Mouse (Mus musculus) left cerebral cortex, adult 9 months (tissue): Measurements from ENCODE around the gene Xaf1.

Experiments
- DNase-seq, 2 experiments: peaks; one replicate each; pipeline ENCODE4 v3.0.0; 2022; ENCODE audit warnings: low spot score in 2 of 2

The Xaf1 gene

DNA sequence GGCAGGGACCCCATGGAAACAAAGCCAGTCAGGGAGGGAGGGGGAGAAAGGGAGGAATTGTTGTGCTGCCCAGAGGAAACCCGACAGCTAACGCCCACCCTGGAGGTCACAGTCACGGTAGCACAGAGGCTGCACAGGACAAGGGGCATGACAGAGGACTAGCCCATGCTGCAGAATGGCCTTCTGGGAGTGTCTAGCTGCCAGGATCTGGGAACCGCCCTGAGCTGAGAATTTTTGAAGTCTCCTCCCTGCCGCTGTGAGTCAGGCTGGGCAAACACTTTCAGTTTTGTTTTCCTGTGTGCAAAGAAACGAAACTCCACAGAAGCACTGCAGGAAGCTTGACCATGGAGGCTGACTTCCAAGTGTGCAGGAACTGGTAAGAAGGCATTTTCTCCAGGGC, at the start of gene Xaf1:
Xaf1 (plus strand) TSS at position 296 of the 400 bp plus-strand sequence.
- DNase-seq = peak in 1 of 2 experiments; percentile 50

DNA sequence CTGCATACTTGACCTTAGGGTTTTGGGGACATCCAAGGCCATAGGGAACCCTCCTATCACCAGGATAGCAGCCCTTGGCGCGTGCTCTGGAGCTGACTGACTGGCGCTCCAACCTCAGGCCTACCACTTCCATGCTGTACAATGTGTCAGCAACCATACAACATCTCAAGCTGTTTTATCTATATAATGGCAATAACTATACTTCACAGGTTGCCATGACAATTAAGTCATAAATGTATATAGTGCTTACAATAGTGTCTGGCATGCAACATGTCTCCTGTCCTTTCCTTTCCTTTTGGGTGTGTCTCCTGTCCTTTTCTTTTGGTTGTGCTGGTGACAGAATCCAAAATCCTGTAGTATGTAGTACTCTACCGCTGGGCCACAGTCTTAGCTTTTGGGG, 45.8 kb upstream of the Xaf1 start:
- no peak for DNase-seq

DNA sequence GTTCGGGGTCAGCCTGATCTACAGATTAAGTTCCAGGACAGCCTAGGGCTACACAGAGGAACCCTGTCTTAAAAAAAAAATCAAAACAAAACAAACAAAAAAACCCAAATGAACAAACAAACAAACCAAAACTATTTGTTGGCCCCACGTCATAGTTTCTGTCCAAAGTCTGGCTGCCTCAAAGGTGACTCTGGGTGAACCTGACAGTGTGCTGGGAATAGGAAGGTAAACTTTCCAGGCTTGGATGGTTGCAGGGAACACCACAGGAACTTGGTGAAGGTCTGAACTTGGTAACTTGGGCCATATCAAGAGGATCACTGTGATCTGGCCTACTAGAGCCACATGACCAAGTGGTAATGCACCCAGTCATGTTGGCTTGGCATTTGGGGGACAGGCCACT, 45.0 kb upstream of the Xaf1 start:
- DNase-seq = no peak

DNA sequence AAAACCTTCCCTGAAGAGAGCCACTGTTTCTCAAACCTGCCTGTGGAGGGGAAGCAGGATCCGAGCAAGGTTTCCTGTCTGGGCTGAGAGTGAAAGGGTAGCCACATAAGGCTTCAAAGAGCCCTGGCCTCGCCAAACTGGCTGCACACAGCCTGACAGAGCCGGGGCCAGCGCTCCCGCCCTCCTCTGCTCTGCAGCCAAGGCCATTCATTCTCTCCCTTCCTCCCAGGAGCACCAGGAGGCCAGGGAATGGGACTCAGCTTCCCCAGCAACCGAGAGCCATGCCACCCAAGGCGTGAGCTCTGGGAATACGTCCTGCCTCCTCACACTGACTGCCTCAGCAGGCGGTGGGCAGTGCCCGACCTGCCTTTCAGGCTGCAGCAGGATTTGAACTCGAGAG, 35.9 kb upstream of the Xaf1 start:
- peak in 1 of 2 experiments; percentile 37 for DNase-seq

DNA sequence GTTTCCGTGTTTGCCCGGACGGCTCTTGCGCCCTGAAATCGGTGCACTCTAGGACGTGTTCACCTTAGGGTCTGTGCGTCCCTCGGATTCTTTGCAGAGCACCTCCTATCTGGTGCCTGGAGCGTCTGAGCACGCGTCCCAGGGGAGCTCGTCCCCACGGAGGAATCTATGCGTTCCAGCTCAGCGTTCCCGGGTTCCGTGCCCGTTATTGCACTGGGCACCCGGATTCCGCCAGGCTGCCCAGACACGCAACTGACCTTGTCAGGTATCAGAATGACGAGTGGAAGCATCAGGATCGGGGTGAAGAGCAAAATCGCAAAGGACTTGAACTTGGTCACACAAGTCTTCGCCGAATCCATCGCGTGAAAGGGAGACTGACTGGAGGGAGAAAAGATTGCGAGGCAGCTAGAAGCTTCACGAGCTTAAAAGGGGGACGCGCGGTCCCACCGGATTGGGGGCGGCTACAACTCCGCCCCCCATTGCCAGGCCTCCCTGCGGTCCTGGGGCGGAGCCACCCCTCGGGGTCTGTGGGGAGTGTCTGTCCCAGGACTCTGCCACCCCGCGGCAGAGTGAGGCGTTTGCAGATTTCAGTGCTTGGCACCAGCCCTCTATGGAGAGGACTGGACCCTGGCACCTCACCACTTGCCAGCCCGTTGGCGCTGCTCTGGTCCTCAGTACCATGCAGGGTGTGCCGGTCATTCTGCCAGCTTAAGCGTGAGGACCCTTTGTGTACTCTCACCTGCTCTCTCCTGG, 35.0 kb upstream of the Xaf1 start:
- peak in 1 of 2 experiments; percentile 48 for DNase-seq

DNA sequence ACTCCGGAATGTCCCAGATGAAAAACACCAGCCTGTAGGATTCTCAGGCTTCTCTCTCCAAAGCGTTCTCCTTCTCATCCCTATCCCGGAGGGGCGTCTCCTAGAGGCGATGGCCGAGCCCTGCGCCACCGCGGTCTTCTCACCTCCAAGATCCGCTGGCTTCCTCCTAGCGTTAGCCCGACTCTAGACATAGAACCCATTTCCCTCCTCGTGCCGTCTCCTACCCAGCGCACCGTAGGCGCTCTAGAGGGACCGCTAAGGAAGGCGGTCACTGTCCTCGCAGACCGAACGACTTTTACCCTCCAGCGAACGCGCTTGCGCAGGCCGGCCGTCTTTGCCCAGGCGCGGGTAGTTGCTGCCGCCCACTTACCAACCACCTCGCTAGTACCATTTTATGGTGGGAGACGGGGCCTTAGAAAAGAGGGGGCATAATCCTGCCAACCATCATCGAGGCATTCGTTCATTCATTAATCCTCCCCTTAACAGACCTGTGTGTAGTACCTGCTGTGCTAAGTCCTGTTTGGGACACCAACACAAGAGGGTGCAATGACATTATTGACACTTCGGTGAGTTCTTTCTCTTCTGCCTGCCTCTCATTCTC, 34.4 kb upstream of the Xaf1 start, which contains the start of gene Slc13a5:
Slc13a5 (minus strand) TSS at position 263 of the 601 bp plus-strand sequence.
- no peak for DNase-seq

DNA sequence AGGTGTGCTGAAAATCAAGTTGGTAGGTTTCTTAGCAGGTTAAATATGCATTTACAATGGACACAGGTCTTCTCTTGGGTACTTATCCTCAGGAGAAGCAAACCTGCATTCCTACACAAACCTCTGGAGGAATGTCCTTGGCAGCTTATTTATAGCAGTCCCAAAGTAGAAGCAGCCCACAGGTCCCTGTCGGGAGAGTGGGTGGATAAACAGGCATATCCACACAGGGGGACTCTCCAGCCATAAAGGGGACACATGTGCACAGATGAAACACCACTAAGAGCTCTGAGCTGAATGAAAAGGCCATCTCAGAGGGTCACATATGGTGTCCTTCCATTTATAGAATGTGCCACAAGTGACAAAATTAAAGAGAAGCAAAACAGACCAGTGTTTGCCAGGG, 29.7 kb upstream of the Xaf1 start:
- DNase-seq = no peak

DNA sequence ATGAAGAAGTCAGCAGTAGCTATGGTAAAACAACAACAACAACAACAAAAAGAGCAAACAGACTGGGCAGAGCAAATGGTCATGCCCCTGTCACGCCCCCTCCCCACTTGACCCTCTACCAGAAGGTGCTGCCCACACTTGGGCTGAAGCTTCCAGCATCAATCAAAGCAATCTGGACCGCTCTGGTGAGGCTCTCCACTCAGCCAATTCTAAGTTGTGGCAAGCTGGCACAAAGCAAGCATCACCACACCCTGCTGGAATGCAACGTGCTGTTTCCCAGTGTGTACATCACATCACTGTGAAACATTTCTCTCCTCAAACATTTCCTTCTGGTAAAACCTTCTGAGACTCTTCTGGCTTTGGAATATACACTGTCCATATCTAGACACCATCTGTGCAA, 28.1 kb upstream of the Xaf1 start:
- peak in 1 of 2 experiments; percentile 13 for DNase-seq

DNA sequence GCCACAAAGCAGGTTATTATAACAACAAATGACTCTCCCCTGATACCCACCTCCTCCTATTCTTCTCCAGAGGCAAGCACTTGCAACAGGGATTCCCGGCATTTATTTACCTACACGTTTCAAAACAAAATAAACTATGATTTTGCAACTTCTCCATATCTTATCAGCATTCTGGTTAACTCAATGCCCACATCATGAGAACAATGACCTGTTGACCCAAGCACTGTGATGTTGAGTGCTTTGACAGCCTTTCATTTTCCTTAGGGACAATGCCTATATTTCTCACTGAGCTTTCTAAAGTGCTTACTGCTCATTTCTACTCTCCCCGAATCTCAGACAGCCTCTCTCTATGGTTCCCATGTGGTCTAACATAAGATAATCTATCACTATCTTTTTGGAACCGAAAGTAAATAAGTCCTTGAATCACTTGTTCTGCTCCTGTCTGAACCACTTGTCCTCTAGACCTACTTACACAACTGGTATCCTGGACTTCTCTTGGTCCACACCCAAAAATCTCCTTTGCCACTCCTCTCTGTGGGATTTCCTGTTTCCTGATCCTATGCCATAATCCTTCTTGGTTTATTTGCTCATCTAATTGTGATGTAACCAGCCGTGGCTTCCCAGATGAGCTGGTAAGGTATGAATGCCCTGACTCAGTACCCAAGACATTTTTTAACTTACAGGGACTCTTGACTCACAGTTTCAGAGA, 20.1 kb upstream of the Xaf1 start:
- DNase-seq = no peak

DNA sequence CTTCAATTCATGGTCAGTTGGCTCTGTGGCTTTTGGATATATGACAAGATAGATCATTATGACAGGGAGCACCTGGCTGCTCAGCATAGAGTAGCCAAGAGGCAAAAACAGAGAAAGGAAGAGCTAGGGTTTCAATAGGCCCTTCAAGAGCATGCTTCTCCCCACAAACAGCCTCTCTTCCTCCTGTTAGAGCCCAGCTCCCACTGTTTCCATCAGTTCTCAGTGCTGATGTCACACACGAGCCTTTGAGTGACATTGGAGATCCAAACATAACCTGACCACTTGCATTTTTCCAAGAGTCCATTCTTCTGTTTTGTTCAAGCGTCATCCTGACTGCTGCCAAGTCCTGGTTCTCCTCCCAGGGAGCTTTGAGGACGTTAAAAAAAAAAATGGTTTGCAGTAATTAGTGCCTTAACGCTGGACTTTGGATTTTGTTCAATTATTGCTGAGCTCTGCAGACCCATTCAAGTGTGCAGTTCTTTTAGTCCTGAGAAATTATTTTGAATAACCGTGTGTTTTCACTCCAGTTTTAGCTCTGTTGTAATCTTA, 19.5 kb upstream of the Xaf1 start:
- no peak for DNase-seq

DNA sequence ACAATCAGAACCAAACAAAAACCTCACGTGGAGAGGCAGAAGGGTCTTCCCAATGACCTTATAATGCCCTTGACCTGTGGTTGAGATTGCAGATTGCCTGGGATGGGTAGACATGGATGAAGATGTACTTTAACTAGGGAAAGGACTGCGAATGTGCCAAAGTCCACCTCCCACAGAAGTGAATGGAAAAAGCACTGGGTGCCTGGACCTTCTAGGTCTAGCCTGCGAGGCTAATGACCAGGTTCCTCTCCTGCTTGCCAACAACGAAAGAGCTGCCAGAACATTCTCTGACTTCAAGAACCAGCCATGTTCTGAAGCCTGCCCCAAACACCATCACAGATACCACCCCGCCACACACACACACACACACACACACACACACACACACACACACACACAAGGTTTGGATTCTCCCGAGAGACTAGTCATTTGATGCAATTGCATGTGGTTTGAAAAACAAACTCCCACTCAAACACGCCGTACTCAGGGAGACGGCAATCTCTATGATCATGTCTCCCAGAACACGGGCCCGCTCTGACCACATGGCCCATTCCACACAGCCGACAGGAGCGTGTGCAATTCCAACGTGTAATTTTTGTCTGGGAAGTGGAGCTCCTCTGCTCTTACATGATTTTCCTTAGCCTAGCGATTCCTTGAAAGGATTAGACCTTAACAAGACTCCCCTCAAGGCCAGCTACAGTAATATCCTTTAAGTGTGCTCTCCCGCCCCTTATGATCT, 17.8 kb upstream of the Xaf1 start:
- no peak for DNase-seq

DNA sequence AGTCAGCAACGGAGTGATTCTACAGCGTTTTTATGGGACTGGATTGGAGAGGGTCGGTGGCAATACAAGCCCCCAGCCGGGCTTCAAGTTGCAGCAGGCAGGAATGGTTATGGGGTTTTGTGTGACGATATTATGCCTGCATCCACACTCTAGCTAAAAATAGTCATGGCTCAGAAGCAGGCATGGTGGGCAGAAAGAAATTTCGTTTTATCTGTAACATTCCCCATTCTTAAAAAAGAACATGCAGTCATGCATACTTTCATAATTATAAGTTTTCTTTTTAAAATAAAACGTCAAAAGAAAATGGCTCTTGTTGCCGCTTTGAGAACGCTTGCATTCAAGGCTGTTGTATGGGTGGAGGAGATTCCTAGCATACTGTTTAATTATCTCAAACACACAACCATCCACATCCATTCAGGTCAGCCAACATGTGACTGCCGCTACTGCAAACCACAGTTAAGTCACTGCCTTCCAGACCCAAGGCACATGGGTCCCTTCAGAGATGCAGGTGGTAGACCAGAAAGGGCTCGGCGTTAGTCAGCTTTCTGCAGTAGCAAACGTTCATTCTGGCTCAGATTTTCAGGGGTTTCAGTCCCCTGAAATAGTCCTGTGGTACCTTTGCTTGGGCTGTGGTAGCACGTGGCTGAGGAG, 16.8 kb upstream of the Xaf1 start:
- peak in 1 of 2 experiments; percentile 23 for DNase-seq

DNA sequence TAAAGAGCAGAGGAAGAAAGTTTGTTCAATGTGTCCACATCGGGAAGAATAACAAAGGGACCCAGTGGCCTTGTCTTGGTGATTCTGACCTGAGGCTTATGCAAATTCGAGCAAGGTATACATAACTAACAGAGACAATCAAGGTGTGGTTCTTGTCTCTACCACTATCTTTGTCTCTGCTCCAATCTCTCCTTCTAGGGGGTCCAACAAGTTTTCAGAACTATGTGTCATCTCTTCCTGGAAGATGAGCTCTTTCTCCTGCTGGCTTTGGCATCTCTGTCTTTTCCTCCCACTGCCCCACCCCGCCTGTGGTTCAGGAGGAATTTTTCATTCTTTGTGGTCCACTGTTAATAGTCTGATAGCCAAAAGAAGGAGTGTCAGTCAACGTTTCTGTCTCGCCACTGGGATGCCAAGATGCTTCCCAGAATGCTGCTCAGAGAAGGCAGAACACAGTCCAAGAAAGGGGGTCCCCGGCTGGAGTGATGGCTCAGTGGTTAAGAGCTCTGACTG, 15.4 kb upstream of the Xaf1 start:
- no peak for DNase-seq

DNA sequence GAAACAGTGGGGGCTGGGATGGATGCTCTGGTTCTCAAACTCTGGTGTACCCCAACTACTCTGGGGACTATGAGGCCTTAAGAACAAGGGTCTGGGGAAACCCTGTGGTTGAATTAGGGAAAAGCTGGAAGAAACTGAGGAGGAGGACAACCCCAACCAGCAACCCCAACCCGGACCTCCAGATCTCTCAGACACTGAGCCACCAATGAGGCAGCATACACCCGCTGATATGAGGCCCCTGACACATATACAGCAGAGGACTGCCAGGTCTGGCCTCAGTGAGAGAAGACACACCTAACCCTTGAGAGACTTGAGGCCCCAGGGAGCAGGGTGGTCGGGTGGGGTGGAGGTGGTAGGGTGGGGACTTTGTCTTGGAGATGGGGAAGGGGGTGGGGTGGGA, 14.8 kb upstream of the Xaf1 start:
- DNase-seq = no peak

DNA sequence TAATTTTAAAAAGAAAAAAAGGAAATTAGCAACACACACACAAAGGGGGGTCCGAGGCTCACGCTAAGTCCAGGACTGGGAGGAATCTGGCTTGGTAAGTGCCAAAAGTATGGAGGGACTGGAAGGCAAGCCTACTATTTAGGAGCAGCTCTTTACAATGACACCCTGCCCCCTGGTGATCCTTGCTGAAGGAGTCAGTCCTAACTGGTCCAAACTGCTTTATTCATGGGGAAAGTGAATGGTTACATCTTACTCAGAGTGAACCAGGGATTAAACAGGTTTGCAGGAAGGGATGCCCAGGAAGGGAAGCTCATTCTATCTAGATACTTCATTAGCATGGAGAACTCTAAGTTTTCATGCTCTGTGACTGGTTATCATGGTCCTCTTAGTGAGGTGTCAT, 14.3 kb upstream of the Xaf1 start:
- DNase-seq = no peak

DNA sequence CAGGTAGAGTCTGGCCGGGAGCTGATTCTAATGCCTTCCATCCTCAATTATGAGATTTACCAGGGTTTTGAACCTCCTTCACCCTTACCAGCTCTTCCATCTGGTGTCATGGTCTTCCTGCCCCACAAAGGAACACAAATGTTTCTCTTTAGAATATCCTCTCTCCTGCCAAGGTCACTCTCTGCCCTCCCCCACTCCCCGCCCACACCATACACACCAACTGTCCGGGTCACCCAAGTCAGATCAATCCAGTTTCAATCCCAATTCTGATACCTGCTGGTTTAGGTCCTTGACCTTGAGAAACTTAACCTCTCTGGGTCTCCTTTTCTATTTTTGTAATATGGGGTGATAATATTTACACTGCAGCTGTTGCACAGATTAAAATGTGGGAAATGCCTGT, 13.9 kb upstream of the Xaf1 start:
- no peak for DNase-seq

DNA sequence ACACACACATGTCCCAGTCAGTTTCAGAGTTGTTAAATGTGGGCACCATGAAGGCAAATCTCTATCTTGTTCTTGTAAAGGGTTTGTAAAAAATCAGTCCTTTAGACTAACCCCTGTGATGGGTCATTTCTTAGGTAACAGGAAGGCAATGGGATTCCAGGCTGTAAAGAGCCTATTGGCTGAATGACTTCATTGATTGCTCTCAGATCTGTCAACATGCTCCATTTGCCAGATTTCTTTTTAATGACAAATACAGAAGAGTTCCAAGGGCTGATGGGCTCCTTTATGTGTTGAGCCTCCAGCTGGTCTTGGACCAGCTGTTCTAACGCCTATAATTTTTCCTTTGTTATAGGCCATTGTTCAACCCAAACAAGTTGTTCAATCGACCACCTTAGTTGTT, 8.3 kb upstream of the Xaf1 start:
- DNase-seq = no peak

DNA sequence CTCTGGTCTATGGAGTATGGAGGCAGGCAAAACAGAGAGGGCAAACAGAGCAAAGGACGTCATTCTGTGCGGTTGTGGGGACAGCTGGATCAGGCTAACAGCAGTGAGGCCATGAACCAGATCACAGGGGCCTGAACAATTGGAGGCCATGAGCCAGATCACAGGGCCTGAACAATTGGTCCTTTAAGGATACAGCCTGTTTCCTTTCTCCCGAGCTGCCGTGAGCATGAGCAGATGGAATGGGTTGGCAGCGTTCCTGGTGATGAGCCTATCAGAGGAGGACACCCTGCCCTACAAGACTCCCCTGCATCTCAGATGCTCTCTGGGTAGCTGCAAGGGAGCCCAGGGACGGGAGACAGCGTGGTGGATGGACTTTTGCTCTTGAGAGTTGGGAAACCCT, 801 bp downstream of the Xaf1 start:
- peak; percentile 43 to 78 for DNase-seq

DNA sequence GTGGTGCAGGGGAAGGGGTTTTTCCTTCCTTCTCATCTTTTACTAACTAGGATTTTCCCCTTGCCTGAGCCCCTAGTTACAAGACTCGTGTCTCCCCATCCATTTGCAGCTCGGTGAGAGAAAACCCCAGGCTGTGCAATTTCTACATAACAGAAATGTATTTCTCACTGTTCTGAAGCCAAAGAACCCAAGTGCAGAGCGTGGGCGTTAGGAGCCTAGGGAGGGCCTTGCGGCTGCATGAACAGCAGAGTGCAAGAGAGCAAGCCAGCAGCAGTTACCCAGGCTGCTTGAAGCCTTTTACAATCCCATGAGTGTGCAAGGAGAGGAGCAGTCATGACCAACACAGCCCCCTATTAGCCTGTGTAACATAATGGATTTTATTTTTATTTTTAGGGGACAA, 6.0 kb downstream of the Xaf1 start:
- DNase-seq = peak in 1 of 2 experiments; percentile 37

DNA sequence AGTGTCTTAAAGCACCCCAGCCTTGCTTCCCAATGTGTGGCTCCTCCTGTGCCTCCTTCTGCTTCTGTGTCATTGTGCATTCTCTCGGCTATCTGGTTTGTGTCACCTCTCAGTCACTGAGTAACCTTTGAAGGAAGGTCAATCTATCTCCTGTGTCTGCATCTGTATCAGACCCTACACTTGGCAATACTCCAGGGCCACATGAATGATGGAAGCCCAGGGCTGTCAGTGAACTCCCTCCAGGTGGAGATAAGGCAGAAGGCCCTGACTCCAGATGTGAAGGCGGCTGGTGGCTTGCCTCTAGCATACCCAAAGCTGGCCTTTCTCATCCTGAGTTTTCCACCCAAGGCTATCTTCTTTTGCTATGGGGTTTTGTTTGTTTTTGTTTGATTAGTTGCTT, 7.6 kb downstream of the Xaf1 start:
- no peak for DNase-seq

DNA sequence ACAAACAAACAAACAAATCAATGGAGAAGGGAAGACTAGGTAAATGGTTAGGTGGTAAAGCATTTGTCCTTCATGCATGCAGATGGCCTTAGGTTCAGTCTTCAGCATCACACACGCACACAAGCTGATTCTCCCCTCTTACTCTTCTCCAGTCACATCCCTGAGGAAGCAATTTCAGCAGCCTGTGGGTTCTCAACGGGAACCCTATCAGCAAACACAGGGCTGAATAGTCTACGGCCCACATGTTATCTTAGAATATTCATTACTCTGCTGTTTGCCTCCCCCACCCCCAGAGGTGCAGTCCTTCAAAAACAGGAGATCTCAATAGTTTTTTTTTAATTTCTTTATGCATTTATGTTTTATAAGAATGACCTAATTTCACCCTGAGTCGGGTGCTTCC, 9.1 kb downstream of the Xaf1 start:
- no peak for DNase-seq
